Mouse (Mus musculus): ENCODE results near the gene Snw1.

DNA sequence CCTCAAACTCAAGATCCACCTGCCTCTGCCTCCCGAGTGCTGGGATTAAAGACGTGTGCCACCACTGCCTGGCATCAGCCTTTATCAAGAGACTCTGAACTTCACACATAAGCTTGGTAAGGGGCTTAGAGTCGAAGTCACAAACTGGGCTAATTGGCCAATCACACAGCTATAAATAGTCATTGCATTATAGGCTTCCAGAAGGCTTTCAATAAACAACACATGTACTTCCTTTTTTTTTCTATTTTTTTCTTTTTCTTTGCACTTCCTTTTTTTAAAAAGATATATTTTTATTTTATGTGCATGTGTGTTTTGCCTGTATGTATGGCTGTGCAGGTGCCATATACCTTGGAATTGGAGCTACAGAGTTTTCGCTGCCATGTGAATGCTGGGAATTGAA, 56.7 kb downstream of the Snw1 start:
- no peak for TF ChIP-seq HCFC1 (IDR thresholded peaks at IDR 0.05; ENCODE audit: borderline replicate concordance, insufficient read depth, low read length)
- no peak for TF ChIP-seq ZC3H11A (IDR thresholded peaks at IDR 0.05; ENCODE audit: borderline replicate concordance, low read depth, low read length)
- no peak for TF ChIP-seq CHD2 (IDR thresholded peaks at IDR 0.05; ENCODE audit: low read depth, low read length)
- no peak for TF ChIP-seq MAFK (IDR thresholded peaks at IDR 0.05; ENCODE audit: insufficient read depth, low read depth, low read length)
- no peak for TF ChIP-seq ZNF384 (IDR thresholded peaks at IDR 0.05; ENCODE audit: low read depth, low read length)

Data from ES-E14 (cell line).